Mouse (Mus musculus) hindbrain, embryonic 15.5 days (tissue): Measurements from ENCODE around the gene Dhx37. TPM values are rescaled to one million over a fixed set of nuclear protein-coding genes. Genes with fewer than 3 reads are reported as not detected.
"Not testable (repeated sequence)": the region's sequence is repeated elsewhere in the genome, so short reads cannot be mapped to it uniquely, and the experiment has no call there.

ENCODE experiments used
- ATAC-seq: fragments of 200-750 bp; cut with Nextera tagmentation; 2 replicates; pipeline ENCODE4 v1.8.0; 2017; ENCODE audit warnings: low read depth, moderate number of reproducible peaks, moderate TSS enrichment; ENCODE audit not compliant: low FRiP score
- H3K27ac ChIP-seq: fragments of 300-500 bp; sonication (generic); replicated peaks from 2 replicates; pipeline ENCODE4 v1.5.1; 2015; ENCODE audit warnings: mild to moderate bottlenecking, inconsistent platforms
- H3K27me3 ChIP-seq: fragments of 300-500 bp; sonication (generic); 2 replicates; pipeline ENCODE4 v1.6.1; 2015; ENCODE audit warnings: control low read depth, inconsistent platforms
- H3K36me3 ChIP-seq: fragments of 300-500 bp; sonication (generic); 2 replicates; pipeline ENCODE4 v1.6.1; 2015; ENCODE audit warnings: control low read depth, inconsistent platforms
- H3K4me1 ChIP-seq: fragments of 300-500 bp; sonication (generic); replicated peaks from 2 replicates; pipeline ENCODE4 v1.6.1; 2015; ENCODE audit warnings: control low read depth, inconsistent platforms
- H3K4me2 ChIP-seq: fragments of 300-500 bp; sonication (generic); 2 replicates; pipeline ENCODE4 v1.6.1; 2015; ENCODE audit warnings: moderate library complexity, mild to moderate bottlenecking, inconsistent platforms
- H3K4me3 ChIP-seq: fragments of 300-500 bp; sonication (generic); 2 replicates; pipeline ENCODE4 v1.5.1; 2015; ENCODE audit warnings: mild to moderate bottlenecking, inconsistent platforms
- H3K9ac ChIP-seq: fragments of 300-500 bp; sonication (generic); 2 replicates; pipeline ENCODE4 v1.6.1; 2015; ENCODE audit warnings: inconsistent platforms
- H3K9me3 ChIP-seq: fragments of 300-500 bp; sonication (generic); 2 replicates; pipeline ENCODE4 v1.6.1; 2016; ENCODE audit warnings: control low read depth, inconsistent platforms
- WGBS: fragments of 180-500 bp; shearing (Covaris S2); methylation state at CpG from one replicate; pipeline ENCODE4 v1.1.7; 2015; 5-methylcytosine and 5-hydroxymethylcytosine counted together
- polyA plus RNA-seq: library from polyadenylated mRNA; unstranded; fragments of >200 nt; fragmentation: Nextera tagmentation; extraction: Ambion mirVana; gene quantifications from 2 replicates; pipeline ENCODE4 v1.2.1, GENCODE M21; 2015

The Dhx37 gene
- polyA plus RNA-seq, 1 experiment from 2014 or later, result 10.9 TPM

DNA sequence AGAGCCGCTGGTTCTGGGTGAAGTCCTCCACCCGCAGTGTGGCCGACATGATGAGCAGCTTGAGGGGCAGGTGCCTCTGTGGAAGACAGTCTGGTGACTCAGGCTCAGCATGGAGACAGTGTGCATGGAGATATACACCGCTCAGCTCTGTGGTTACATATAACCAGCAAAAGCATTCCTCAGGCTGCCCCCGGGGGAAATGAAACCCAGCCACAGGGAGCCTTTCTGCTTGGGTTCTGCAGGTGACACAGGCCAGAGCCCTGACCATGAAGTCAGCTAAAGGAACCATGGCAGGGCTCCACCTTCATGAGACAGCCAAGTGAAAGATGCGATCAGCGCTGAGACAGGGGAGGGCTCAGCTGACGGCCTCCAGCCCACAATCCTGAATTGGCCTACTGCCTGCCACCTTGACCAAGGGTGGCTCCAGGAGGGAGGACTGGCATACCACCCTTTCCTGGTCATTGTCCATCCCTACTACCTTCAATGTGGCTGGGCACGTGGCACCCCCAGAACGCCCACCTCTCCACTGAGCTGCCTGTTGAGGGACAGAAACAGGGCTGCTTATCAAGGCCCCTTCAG, 8.1 kb downstream of the Dhx37 start:
- no peaks in the 10 kb centered on the region for H3K27me3 ChIP-seq
- ATAC-seq, result no peak
- H3K27ac ChIP-seq, result no peak overlapping the region
- H3K4me2 ChIP-seq, result no peak overlapping the region
- H3K9ac ChIP-seq, result no peak overlapping the region
- 96% methylated on average over 10 of the region's 10 CpGs for WGBS
- no peak overlapping the region for H3K4me3 ChIP-seq
- H3K4me1 ChIP-seq, result no peaks in the 10 kb centered on the region
- H3K9me3 ChIP-seq, result no peaks in the 10 kb centered on the region
- peaks cover 96% of the 10 kb centered on the region for H3K36me3 ChIP-seq

GRCm38 (mm10) chr5:125419124-125419523, 14.8 kb downstream of the Dhx37 start:
- H3K4me3 ChIP-seq, result no peak overlapping the region
- H3K4me2 ChIP-seq, result no peak overlapping the region
- no peaks in the 10 kb centered on the region for H3K4me1 ChIP-seq
- no peaks in the 10 kb centered on the region for H3K27me3 ChIP-seq
- H3K27ac ChIP-seq, result no peak overlapping the region
- H3K9ac ChIP-seq, result no peak overlapping the region
- WGBS, result 82% methylated on average over 11 of the region's 11 CpGs
- no peak for ATAC-seq
- H3K36me3 ChIP-seq, result peaks cover 92% of the 10 kb centered on the region
- H3K9me3 ChIP-seq, result no peaks in the 10 kb centered on the region

DNA sequence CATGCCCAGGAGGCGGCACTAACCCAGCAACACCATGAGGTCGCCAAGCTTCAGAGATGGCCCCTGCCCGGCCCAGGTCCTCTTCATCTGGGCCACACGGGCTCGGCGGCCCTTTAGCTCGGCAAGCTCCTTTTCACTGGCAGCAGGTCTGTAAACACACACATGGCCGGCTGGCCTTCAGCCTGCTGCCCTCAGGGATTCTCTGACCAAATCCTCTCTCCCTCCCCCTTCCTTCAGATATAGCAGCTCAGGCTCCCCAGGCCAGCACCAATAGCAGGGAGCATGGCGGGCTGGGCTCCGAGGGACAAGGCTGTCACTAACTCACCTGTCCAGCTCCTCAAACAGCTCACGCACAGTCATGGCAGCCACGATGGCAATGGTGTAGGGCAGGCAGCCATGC, 15.3 kb downstream of the Dhx37 start:
- Histone ChIP-seq H3K4me1 (no peaks in the 10 kb centered on the region), H3K27ac (no peak overlapping the region), H3K9ac (no peak overlapping the region), H3K4me3 (no peak overlapping the region), H3K4me2 (no peak overlapping the region), H3K9me3 (no peaks in the 10 kb centered on the region), H3K36me3 (peaks cover 92% of the 10 kb centered on the region), H3K27me3 (no peaks in the 10 kb centered on the region)
- ATAC-seq, result no peak
- WGBS, result 93% methylated on average over 12 of the region's 12 CpGs

DNA sequence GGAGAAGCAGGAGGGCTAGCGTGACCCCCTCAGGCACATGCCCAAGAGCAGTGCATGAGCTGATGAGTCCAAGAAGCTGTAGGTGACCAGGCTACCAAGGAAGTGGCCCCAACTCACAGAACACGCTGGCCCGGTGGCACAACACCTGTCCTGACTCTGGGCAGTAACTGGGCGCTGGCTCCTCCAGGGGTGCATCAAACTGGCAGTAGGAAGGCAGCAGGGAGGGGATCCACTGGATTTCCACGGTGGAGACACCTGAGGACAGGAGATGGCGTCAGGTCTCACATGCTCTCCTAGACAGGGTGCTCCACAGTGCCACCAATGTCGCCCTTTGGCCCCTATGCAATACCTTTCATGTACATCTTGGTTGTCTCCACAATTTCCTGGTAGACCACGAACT, 17.7 kb downstream of the Dhx37 start:
- H3K27ac ChIP-seq, result no peak overlapping the region
- 96% methylated on average over 8 of the region's 8 CpGs for WGBS

GRCm38 (mm10) chr5:125413763-125414162, 20.2 kb downstream of the Dhx37 start:
- Histone ChIP-seq H3K4me3 (no peak overlapping the region), H3K36me3 (peaks cover 53% of the 10 kb centered on the region), H3K4me2 (no peak overlapping the region), H3K9ac (no peak overlapping the region), H3K27me3 (no peaks in the 10 kb centered on the region), H3K27ac (no peak overlapping the region), H3K4me1 (0 out of 2 replicates have a peak, but pooled peaks cover 5% of the 10 kb centered on the region), H3K9me3 (no peaks in the 10 kb centered on the region)
- ATAC-seq, result no peak
- WGBS, result 70% methylated on average over 4 of the region's 4 CpGs

More for the DNA sequence above, 17.7 kb downstream of the Dhx37 start:
- no peak overlapping the region for H3K4me2 ChIP-seq
- no peak for ATAC-seq
- H3K36me3 ChIP-seq, result peaks cover 76% of the 10 kb centered on the region
- H3K4me3 ChIP-seq, result no peak overlapping the region
- H3K27me3 ChIP-seq, result no peaks in the 10 kb centered on the region
- no peaks in the 10 kb centered on the region for H3K9me3 ChIP-seq
- no peaks in the 10 kb centered on the region for H3K4me1 ChIP-seq
- H3K9ac ChIP-seq, result no peak overlapping the region

DNA sequence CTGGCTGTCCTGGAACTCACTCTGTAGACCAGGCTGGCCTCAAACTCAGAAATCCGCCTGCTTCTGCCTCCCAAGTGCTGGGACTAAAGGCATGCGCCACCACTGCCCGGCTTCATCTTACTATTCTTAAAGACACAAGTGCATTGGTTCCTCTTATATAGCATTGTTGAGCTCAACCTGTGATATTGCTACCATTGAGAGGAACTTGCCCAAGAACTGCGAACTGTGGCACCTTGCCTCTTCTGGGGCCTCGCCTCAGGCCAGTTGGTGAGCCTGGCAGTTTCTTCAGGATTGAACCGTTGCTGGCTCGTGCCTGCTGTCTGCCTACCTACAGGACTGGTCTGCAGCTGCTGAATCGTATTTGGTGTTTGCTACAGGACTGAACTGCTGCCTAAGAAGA, 21.4 kb downstream of the Dhx37 start:
- not testable (repeated sequence) for ATAC-seq, H3K9me3 ChIP-seq, H3K4me2 ChIP-seq, H3K27ac ChIP-seq, H3K4me1 ChIP-seq, H3K9ac ChIP-seq, H3K27me3 ChIP-seq, H3K4me3 ChIP-seq
- peaks cover 41% of the 10 kb centered on the region for H3K36me3 ChIP-seq
- WGBS, result 92% methylated on average over 8 of the region's 8 CpGs

GRCm38 (mm10) chr5:125411972-125412530, 21.9 kb downstream of the Dhx37 start:
- Histone ChIP-seq H3K9me3 (no peaks in the 10 kb centered on the region), H3K4me2 (no peak overlapping the region), H3K9ac (no peak overlapping the region), H3K36me3 (peaks cover 36% of the 10 kb centered on the region), H3K27ac (no peak overlapping the region), H3K4me1 (peaks cover 11% of the 10 kb centered on the region), H3K4me3 (no peak overlapping the region), H3K27me3 (no peaks in the 10 kb centered on the region)
- 59% methylated on average over 5 of the region's 5 CpGs for WGBS
- no peak for ATAC-seq

GRCm38 (mm10) chr5:125409348-125410090, 24.4 kb downstream of the Dhx37 start:
- peak overlapping the region; percentile 74 for H3K27ac ChIP-seq
- WGBS, result 12% methylated on average over 20 of the region's 20 CpGs
- peaks cover 12% of the 10 kb centered on the region for H3K36me3 ChIP-seq
- no peaks in the 10 kb centered on the region for H3K9me3 ChIP-seq
- no peaks in the 10 kb centered on the region for H3K27me3 ChIP-seq
- H3K4me1 ChIP-seq, result peaks cover 17% of the 10 kb centered on the region
- H3K9ac ChIP-seq, result no peak overlapping the region
- H3K4me3 ChIP-seq, result peak overlapping the region; percentile 35
- peak overlapping the region; percentile 50 for H3K4me2 ChIP-seq
- ATAC-seq, result no peak

GRCm38 (mm10) chr5:125408842-125409241, 25.1 kb downstream of the Dhx37 start:
- Histone ChIP-seq H3K4me1 (peaks cover 18% of the 10 kb centered on the region), H3K4me3 (peak overlapping the region; percentile 35), H3K9me3 (no peaks in the 10 kb centered on the region), H3K36me3 (peaks cover 8% of the 10 kb centered on the region), H3K9ac (no peak overlapping the region), H3K4me2 (peak overlapping the region; percentile 50), H3K27ac (peak overlapping the region; percentile 74), H3K27me3 (no peaks in the 10 kb centered on the region)
- ATAC-seq, result peak; percentile 37
- WGBS, result under 1% methylated on average over 13 of the region's 13 CpGs

GRCm38 (mm10) chr5:125407910-125408575, 25.9 kb downstream of the Dhx37 start:
- no peaks in the 10 kb centered on the region for H3K9me3 ChIP-seq
- peaks cover 2% of the 10 kb centered on the region; the same call in 1 of the 2 replicates for H3K36me3 ChIP-seq
- 0 out of 2 replicates have a peak overlapping the region, but pooled peaks have one; percentile 50 for H3K4me2 ChIP-seq
- H3K4me3 ChIP-seq, result no peak overlapping the region
- peaks cover 24% of the 10 kb centered on the region for H3K4me1 ChIP-seq
- H3K27ac ChIP-seq, result no peak overlapping the region
- H3K9ac ChIP-seq, result no peak overlapping the region
- ATAC-seq, result no peak
- no peaks in the 10 kb centered on the region for H3K27me3 ChIP-seq
- WGBS, result 75% methylated on average over 14 of the region's 14 CpGs

- H3K9me3 ChIP-seq, result no peaks in the 10 kb centered on the region
- H3K4me2 ChIP-seq, result peak overlapping the region; percentile 62
- peak overlapping the region; percentile 62 for H3K4me3 ChIP-seq
- no peaks in the 10 kb centered on the region for H3K27me3 ChIP-seq
- H3K27ac ChIP-seq, result peak overlapping the region; percentile 91
- no peak for ATAC-seq
- peaks cover 24% of the 10 kb centered on the region for H3K4me1 ChIP-seq
- WGBS, result 61% methylated on average over 13 of the region's 13 CpGs
- H3K9ac ChIP-seq, result peak overlapping the region; percentile 52
- no peaks in the 10 kb centered on the region for H3K36me3 ChIP-seq
These were observed 26.7 kb downstream of the Dhx37 start for GRCm38 (mm10) chr5:125407020-125407830.
